Mouse (Mus musculus): ENCODE measurements at regions not wholly inside any gene's neighbourhood (a gene's known extent, or its start where the extent isn't known, plus 50 kb on each side); places are given as distances from the start of the nearest gene placed in this dataset.

GRCm38 (mm10) chr2:169524429-169524828 is 63.1 kb downstream of the Gm11011 start:
- no peak for DNase-seq (ENCODE audit: low spot score)

GRCm38 (mm10) chr2:169519941-169520340 is 67.6 kb downstream of the Gm11011 start:
- no peak for DNase-seq (ENCODE audit: low spot score)

GRCm38 (mm10) chr2:169515350-169515749 is 72.2 kb downstream of the Gm11011 start:
- peak; percentile 5 for DNase-seq (ENCODE audit: low spot score)

- DNase-seq (ENCODE audit: low spot score): no peak
Observed at GRCm38 (mm10) chr2:169510741-169511140, 76.8 kb downstream of the Gm11011 start.

- DNase-seq (ENCODE audit: low spot score): no peak
Observed at GRCm38 (mm10) chr2:169509406-169509805, 78.1 kb downstream of the Gm11011 start.

- no peak for DNase-seq (ENCODE audit: low spot score)
Observed at GRCm38 (mm10) chr2:169504416-169505057, 83.0 kb downstream of the Gm11011 start.

- no peak for DNase-seq (ENCODE audit: low spot score)
Observed at GRCm38 (mm10) chr2:169503598-169503958, 84.0 kb downstream of the Gm11011 start.

GRCm38 (mm10) chr2:169502717-169503597 is 84.6 kb downstream of the Gm11011 start:
- no peak for DNase-seq (ENCODE audit: low spot score)

GRCm38 (mm10) chr2:169501736-169502340 is 85.7 kb downstream of the Gm11011 start:
- DNase-seq (ENCODE audit: low spot score): no peak

- DNase-seq (ENCODE audit: low spot score): no peak
Observed at GRCm38 (mm10) chr2:169495368-169495767, 92.2 kb downstream of the Gm11011 start.

- DNase-seq (ENCODE audit: low spot score): no peak
Observed at GRCm38 (mm10) chr2:169494503-169495311, 92.8 kb downstream of the Gm11011 start.

GRCm38 (mm10) chr2:169493609-169494275 is 93.8 kb downstream of the Gm11011 start:
- no peak for DNase-seq (ENCODE audit: low spot score)

- DNase-seq (ENCODE audit: low spot score): no peak
Observed at GRCm38 (mm10) chr2:169483934-169484333, 103.6 kb downstream of the Gm11011 start.

- DNase-seq (ENCODE audit: low spot score): no peak
Observed at GRCm38 (mm10) chr2:169481731-169482465, 105.6 kb downstream of the Gm11011 start.

- no peak for DNase-seq (ENCODE audit: low spot score)
Observed at GRCm38 (mm10) chr2:169474418-169475112, 113.0 kb downstream of the Gm11011 start.

- DNase-seq (ENCODE audit: low spot score): no peak
Observed at GRCm38 (mm10) chr2:169469538-169469937, 118.0 kb downstream of the Gm11011 start.

GRCm38 (mm10) chr2:169467621-169468020 is 119.9 kb downstream of the Gm11011 start:
- DNase-seq (ENCODE audit: low spot score): no peak

- no peak for DNase-seq (ENCODE audit: low spot score)
Observed at GRCm38 (mm10) chr2:169464106-169464505, 123.4 kb downstream of the Gm11011 start.

- no peak for DNase-seq (ENCODE audit: low spot score)
Observed at GRCm38 (mm10) chr2:169461491-169462039, 126.0 kb downstream of the Gm11011 start.

- DNase-seq (ENCODE audit: low spot score): no peak
Observed at GRCm38 (mm10) chr2:169452956-169453355, 134.6 kb downstream of the Gm11011 start.
